ENCODE assay signal across 19 mouse cellular contexts in genomic region chr4:95012256-95012655, GRCm38 (mm10). TPM values are rescaled to one million over a fixed set of nuclear protein-coding genes. Genes with fewer than 3 reads are reported as not detected.
DNase-seq lines count a peak whose midpoint lies in the region; ATAC-seq lines count a peak whose summit lies in the region.
"Had no signal": no experiment of that assay in that cellular context is flagged by ENCODE, and none has a peak within 500 bp of the region (broad histone marks: within the 10 kb centered on the region; RNA-seq: fewer than 3 reads in every experiment).

No protein-coding gene starts in this region.

- no peak overlapping the region for H3K9ac ChIP-seq in hindbrain, embryonic 11.5 days (ENCODE audit: low read depth, low read length)
- H3K9ac ChIP-seq: embryonic facial prominence, embryonic 12.5 days; forebrain, embryonic 13.5 days; forebrain, embryonic 15.5 days; forebrain, postnatal 0 days had no signal

- DNase-seq in heart, adult 11 months, result peak; percentile 19
- no peak for DNase-seq in heart, postnatal 10 days
- peak; percentile 66 for DNase-seq in 3T3-L1 (ENCODE audit: low read depth, low spot score)
- peak; percentile 60 for DNase-seq in NIH3T3 (ENCODE audit: low read depth)
- DNase-seq in hindbrain, embryonic 11.5 days (ENCODE audit: low spot score), result no peak
- no peak for DNase-seq in cerebellum, adult 8-10 months
- DNase-seq: adrenal gland, adult 8-10 months; adrenal gland, postnatal 25 days; cerebellum, adult 11 months; cerebellum, adult 18-20 months; cerebellum, adult 9-10 months; cerebellum, postnatal 10 days; cerebellum, postnatal 25 days; forebrain, postnatal 0 days had no signal

- no peaks in the 10 kb centered on the region for H3K36me3 ChIP-seq in hindbrain, embryonic 11.5 days (ENCODE audit: control insufficient read depth, insufficient read depth, low read length)
- H3K36me3 ChIP-seq: embryonic facial prominence, embryonic 10.5 days; embryonic facial prominence, embryonic 12.5 days; forebrain, embryonic 15.5 days had no signal

- intact Hi-C loops in heart, postnatal 10 days (cut with DNase I), result no loop called here

- no peaks in the 10 kb centered on the region for H3K9me3 ChIP-seq in hindbrain, embryonic 11.5 days (ENCODE audit: control insufficient read depth, low read length)
- H3K9me3 ChIP-seq: embryonic facial prominence, embryonic 10.5 days; embryonic facial prominence, embryonic 12.5 days; forebrain, embryonic 13.5 days; forebrain, embryonic 15.5 days had no signal

- no peak overlapping the region for H3K27ac ChIP-seq in hindbrain, embryonic 11.5 days (ENCODE audit: low read depth, low read length)
- H3K27ac ChIP-seq: embryonic facial prominence, embryonic 10.5 days; embryonic facial prominence, embryonic 12.5 days; forebrain, embryonic 13.5 days; forebrain, embryonic 15.5 days had no signal

- H3K4me1 ChIP-seq in hindbrain, embryonic 11.5 days (replicated peaks; ENCODE audit: control insufficient read depth, insufficient read depth, low read length), result no peaks in the 10 kb centered on the region
- H3K4me1 ChIP-seq: forebrain, embryonic 13.5 days had no signal

- H3K27me3 ChIP-seq in hindbrain, embryonic 11.5 days (ENCODE audit: control insufficient read depth, insufficient read depth, low read length), result no peaks in the 10 kb centered on the region
- H3K27me3 ChIP-seq: embryonic facial prominence, embryonic 12.5 days; forebrain, embryonic 13.5 days; forebrain, embryonic 15.5 days had no signal

- no peak overlapping the region for H3K4me2 ChIP-seq in hindbrain, embryonic 11.5 days (replicated peaks; ENCODE audit: low read depth, low read length)
- H3K4me2 ChIP-seq: embryonic facial prominence, embryonic 12.5 days; forebrain, embryonic 13.5 days; forebrain, embryonic 15.5 days had no signal

- H3K4me3 ChIP-seq in hindbrain, embryonic 11.5 days (ENCODE audit: low read depth, low read length), result no peak overlapping the region
- H3K4me3 ChIP-seq: embryonic facial prominence, embryonic 10.5 days; embryonic facial prominence, embryonic 12.5 days; forebrain, embryonic 13.5 days; forebrain, embryonic 15.5 days had no signal

- ATAC-seq in hindbrain, embryonic 11.5 days (ENCODE audit: low FRiP score), result no peak
- ATAC-seq: forebrain, embryonic 13.5 days; forebrain, embryonic 15.5 days; forebrain, postnatal 0 days had no signal

RNA-seq across cellular contexts. Expression of gene Mysm1, which starts 33.4 kb away (rescaled TPM):
- 10 to 100 TPM; 13.4 to 15.7 TPM for total RNA-seq in heart, postnatal 10 days (2021)
- 29.6 and 42.0 TPM in 2 replicates for polyA plus RNA-seq in hindbrain, embryonic 11.5 days (2014; fragmentation: Nextera tagmentation; extraction: Ambion mirVana)

RNA-seq across cellular contexts. Expression of gene Jun, which starts 39.8 kb away (rescaled TPM):
- total RNA-seq in heart, postnatal 10 days (2021), result 10 to 100 TPM; 58.9 to 65.6 TPM
- 25.6 and 25.7 TPM in 2 replicates for polyA plus RNA-seq in hindbrain, embryonic 11.5 days (2014; fragmentation: Nextera tagmentation; extraction: Ambion mirVana)
- total RNA-seq: MEL had no signal

Comparison
In these comparisons a context has a peak if more than half of its experiments do, and no peak if none do; other contexts are left out.
1. DNase-seq: peak in heart, adult 11 months (single experiment), 3T3-L1 (single experiment) and NIH3T3 (single experiment); none in heart, postnatal 10 days (0 of 2), hindbrain, embryonic 11.5 days (single experiment) and cerebellum, adult 8-10 months (single experiment).